ENCODE assay signal across 46 mouse cellular contexts in the genomic region with DNA sequence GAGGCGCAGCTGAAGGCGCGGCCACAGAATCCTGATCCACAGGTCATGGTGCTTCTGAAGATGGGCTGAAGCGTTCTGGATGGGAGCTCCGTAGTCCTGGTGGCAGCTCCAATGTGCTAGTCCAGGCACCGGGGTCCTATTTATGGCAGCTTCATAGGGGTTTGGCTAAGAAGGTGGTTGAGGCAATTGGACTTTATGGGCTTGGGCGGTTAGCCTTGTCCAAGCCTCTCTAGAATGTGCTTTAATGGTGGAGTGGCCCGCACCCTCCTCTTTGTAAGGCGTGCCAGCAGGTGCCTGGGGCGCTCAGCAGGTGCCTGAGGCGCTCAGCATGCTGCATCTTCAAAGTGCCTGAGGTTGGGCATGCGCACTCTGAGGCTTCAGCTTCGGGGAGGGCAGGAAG. TPM values are rescaled to one million over a fixed set of nuclear protein-coding genes. Genes with fewer than 3 reads are reported as not detected.
"Had no signal": no experiment of that assay in that cellular context is flagged by ENCODE, and none has a peak within 500 bp of the region (broad histone marks: within the 10 kb centered on the region; RNA-seq: fewer than 3 reads in every experiment).

TSS of gene Krt81 (minus strand) at position 101 of the 400 bp plus-strand sequence.

- H3K27ac ChIP-seq: left cerebral cortex, adult 2 months; limb, embryonic 10.5 days; limb, embryonic 12.5 days; limb, embryonic 13.5 days; limb, embryonic 15.5 days; liver, embryonic 12.5 days; liver, embryonic 13.5 days; liver, embryonic 14.5 days; liver, embryonic 15.5 days; lung, embryonic 15.5 days; macrophage; midbrain, embryonic 10.5 days; midbrain, embryonic 12.5 days; midbrain, embryonic 13.5 days; midbrain, embryonic 15.5 days; neural tube, embryonic 12.5 days had no signal

- H3K4me1 ChIP-seq: limb, embryonic 12.5 days; limb, embryonic 13.5 days; limb, embryonic 15.5 days; liver, embryonic 12.5 days; liver, embryonic 13.5 days; liver, embryonic 15.5 days; megakaryocyte, embryonic 14.5 days; midbrain, embryonic 15.5 days; neural tube, embryonic 12.5 days had no signal

- H3K9ac ChIP-seq: limb, embryonic 12.5 days; limb, embryonic 13.5 days; limb, embryonic 15.5 days; liver, embryonic 12.5 days; liver, embryonic 13.5 days; liver, embryonic 14.5 days; liver, embryonic 15.5 days; liver, postnatal 0 days; lung, embryonic 14.5 days; lung, embryonic 15.5 days; midbrain, embryonic 12.5 days; midbrain, embryonic 13.5 days; midbrain, embryonic 15.5 days; neural tube, embryonic 12.5 days had no signal

- H3K36me3 ChIP-seq: limb, embryonic 10.5 days; limb, embryonic 12.5 days; limb, embryonic 13.5 days; limb, embryonic 15.5 days; liver, embryonic 12.5 days; liver, embryonic 13.5 days; liver, embryonic 15.5 days; lung, embryonic 15.5 days; midbrain, embryonic 10.5 days; midbrain, embryonic 12.5 days; midbrain, embryonic 13.5 days; midbrain, embryonic 15.5 days; neural tube, embryonic 12.5 days had no signal

- H3K27me3 ChIP-seq: limb, embryonic 15.5 days; liver, embryonic 12.5 days; liver, embryonic 13.5 days; lung, embryonic 15.5 days; midbrain, embryonic 12.5 days; midbrain, embryonic 13.5 days; midbrain, embryonic 15.5 days; neural tube, embryonic 12.5 days had no signal

- H3K4me2 ChIP-seq: limb, embryonic 12.5 days; limb, embryonic 13.5 days; limb, embryonic 15.5 days; liver, embryonic 11.5 days; liver, embryonic 12.5 days; liver, embryonic 13.5 days; liver, embryonic 15.5 days; lung, embryonic 14.5 days; lung, embryonic 15.5 days; midbrain, embryonic 12.5 days; midbrain, embryonic 13.5 days; midbrain, embryonic 15.5 days; neural tube, embryonic 12.5 days had no signal

- H3K4me3 ChIP-seq: left cerebral cortex, adult 2 months; limb, embryonic 10.5 days; limb, embryonic 12.5 days; limb, embryonic 13.5 days; limb, embryonic 15.5 days; liver, embryonic 12.5 days; liver, embryonic 13.5 days; liver, embryonic 15.5 days; lung, embryonic 15.5 days; megakaryocyte, embryonic 14.5 days; midbrain, embryonic 10.5 days; midbrain, embryonic 12.5 days; midbrain, embryonic 13.5 days; midbrain, embryonic 15.5 days; myocyte; neural tube, embryonic 12.5 days had no signal

- ATAC-seq: liver, embryonic 12.5 days; liver, postnatal 0 days; lung, postnatal 0 days; midbrain, embryonic 13.5 days; midbrain, embryonic 15.5 days had no signal

- H3K9me3 ChIP-seq: limb, embryonic 10.5 days; limb, embryonic 12.5 days; limb, embryonic 13.5 days; limb, embryonic 15.5 days; liver, embryonic 12.5 days; liver, embryonic 13.5 days; liver, embryonic 15.5 days; lung, embryonic 15.5 days; megakaryocyte, embryonic 14.5 days; midbrain, embryonic 10.5 days; midbrain, embryonic 12.5 days; midbrain, embryonic 13.5 days; midbrain, embryonic 15.5 days; neural tube, embryonic 12.5 days had no signal

- DNase-seq: left cerebral cortex, postnatal 4 days; liver; liver, embryonic 13.5 days; liver, postnatal 0 days; lung, adult 18-20 months; lung, adult 2 months; lung, embryonic 14.5 days; lung, postnatal 10 days; lung, postnatal 14 days; lung, postnatal 36 days; lung, postnatal 4 days; midbrain, embryonic 14.5 days had no signal

RNA-seq across cellular contexts. Expression of gene Krt81, which starts in this region (rescaled TPM):
- total RNA-seq: left cerebral cortex, adult 2 months; left cerebral cortex, adult 8-10 months; left cerebral cortex, postnatal 10 days; left cerebral cortex, postnatal 14 days; left cerebral cortex, postnatal 25 days; left cerebral cortex, postnatal 36 days; left cerebral cortex, postnatal 4 days; liver, adult 2 months; megakaryocyte, adult 5-6 weeks; megakaryocyte-erythroid progenitor cell, adult 5-6 weeks; monocyte, adult 5-6 weeks had no signal
- polyA plus RNA-seq: limb, embryonic 10.5 days; limb, embryonic 11.5 days; limb, embryonic 12.5 days; limb, embryonic 13.5 days; limb, embryonic 14.5 days; liver, adult 2 months; liver, embryonic 11.5 days; liver, embryonic 12.5 days; liver, embryonic 13.5 days; liver, embryonic 14.5 days; liver, embryonic 15.5 days; liver, embryonic 16.5 days; liver, postnatal 0 days; lung, adult 2 months; lung, embryonic 14.5 days; lung, embryonic 15.5 days; lung, embryonic 16.5 days; lung, postnatal 0 days; macrophage; midbrain, embryonic 10.5 days; midbrain, embryonic 12.5 days; midbrain, embryonic 13.5 days; midbrain, embryonic 14.5 days; midbrain, postnatal 0 days; myocyte; neural tube, embryonic 11.5 days; neural tube, embryonic 12.5 days had no signal
